In the genomic region with DNA sequence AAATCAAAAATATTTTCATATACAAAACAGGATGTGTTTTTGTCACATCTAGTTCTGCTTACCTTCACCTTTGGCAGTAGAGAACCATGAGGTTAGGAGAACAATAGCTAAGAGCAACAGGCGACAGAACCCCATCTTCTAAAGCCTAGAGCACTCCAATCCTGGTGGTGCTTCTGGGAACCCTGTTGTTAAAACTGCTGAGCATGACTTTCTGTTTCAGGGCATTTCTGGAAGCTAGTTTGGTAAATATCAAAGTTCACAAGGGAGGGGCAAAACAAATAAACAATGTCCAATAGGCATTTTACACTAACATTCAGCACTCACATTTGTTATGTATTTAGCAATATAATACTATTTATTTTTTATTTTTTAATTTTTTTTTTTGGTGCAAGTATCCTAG, we compare ENCODE assay signal across 28 mouse cellular contexts. TPM values are rescaled to one million over a fixed set of nuclear protein-coding genes. Genes with fewer than 3 reads are reported as not detected.
DNase-seq lines count a peak whose midpoint lies in the region; ATAC-seq and TF ChIP-seq lines count a peak whose summit lies in the region.
"Had no signal": no experiment of that assay in that cellular context is flagged by ENCODE, and none has a peak within 500 bp of the region (broad histone marks: within the 10 kb centered on the region; RNA-seq: fewer than 3 reads in every experiment).

Cfhr1 (minus strand) TSS at position 249 of the 400 bp plus-strand sequence.

- no peaks in the 10 kb centered on the region for H3K36me3 ChIP-seq in kidney, adult 2 months (ENCODE audit: control insufficient read depth, insufficient read depth, low read length)
- H3K36me3 ChIP-seq in liver, adult 2 months (ENCODE audit: control insufficient read depth, insufficient read depth, low read length): peaks cover 21% of the 10 kb centered on the region
- no peaks in the 10 kb centered on the region for H3K36me3 ChIP-seq in liver, postnatal 0 days (replicated peaks; ENCODE audit: insufficient read depth, low read length)
- no peaks in the 10 kb centered on the region for H3K36me3 ChIP-seq in liver, embryonic 12.5 days
- H3K36me3 ChIP-seq: embryonic facial prominence, embryonic 10.5 days; embryonic facial prominence, embryonic 12.5 days; forebrain, embryonic 15.5 days; G1E had no signal

- H3K79me2 ChIP-seq in liver, adult 2 months (ENCODE audit: control insufficient read depth, insufficient read depth, low read length): no peaks in the 10 kb centered on the region; the same call in 1 of the 2 replicates

- no peak within 1 kb of the TSS for H3K4me3 ChIP-seq in kidney, adult 2 months (ENCODE audit: insufficient read depth, low read depth, low read length)
- peak within 1 kb of the TSS; percentile 66 for H3K4me3 ChIP-seq in liver, adult 2 months (ENCODE audit: insufficient read depth, low read depth, low read length)
- no peak within 1 kb of the TSS for H3K4me3 ChIP-seq in liver, postnatal 0 days (ENCODE audit: low read depth, low read length)
- H3K4me3 ChIP-seq in liver, embryonic 12.5 days: no peak within 1 kb of the TSS
- H3K4me3 ChIP-seq: embryonic facial prominence, embryonic 10.5 days; embryonic facial prominence, embryonic 12.5 days; forebrain, embryonic 13.5 days; forebrain, embryonic 15.5 days had no signal

- no peak for TF ChIP-seq CTCF in kidney, adult 2 months (conservative IDR thresholded peaks at IDR 0.05; ENCODE audit: insufficient read depth, insufficient read length, low read depth, low read length)
- no peak for TF ChIP-seq CTCF in liver, adult 2 months (IDR thresholded peaks at IDR 0.05; ENCODE audit: low read depth, low read length)
- no peak for TF ChIP-seq CTCF in liver, postnatal 0 days (IDR thresholded peaks at IDR 0.05; ENCODE audit: low read depth)

- 0 out of 2 replicates have a peak within 1 kb of the TSS, but pooled peaks have one; percentile 51 for H3K9ac ChIP-seq in liver, adult 2 months (ENCODE audit: low read depth, low read length)
- H3K9ac ChIP-seq in liver, postnatal 0 days (replicated peaks): no peak within 1 kb of the TSS
- no peak within 1 kb of the TSS for H3K9ac ChIP-seq in liver, embryonic 12.5 days
- H3K9ac ChIP-seq: embryonic facial prominence, embryonic 12.5 days; forebrain, embryonic 13.5 days; forebrain, embryonic 15.5 days had no signal

- no peak within 1 kb of the TSS for H3K27ac ChIP-seq in kidney, adult 2 months (ENCODE audit: insufficient read depth, low read depth, low read length)
- no peak within 1 kb of the TSS for H3K27ac ChIP-seq in liver, adult 2 months (replicated peaks; ENCODE audit: insufficient read depth, low read depth, low read length)
- peak within 1 kb of the TSS; percentile 51; the same call in 1 of the 2 replicates for H3K27ac ChIP-seq in liver, postnatal 0 days (ENCODE audit: low read depth)
- no peak within 1 kb of the TSS for H3K27ac ChIP-seq in liver, embryonic 12.5 days
- H3K27ac ChIP-seq: embryonic facial prominence, embryonic 10.5 days; embryonic facial prominence, embryonic 12.5 days; forebrain, embryonic 13.5 days; forebrain, embryonic 15.5 days had no signal

- no peaks in the 10 kb centered on the region for H3K27me3 ChIP-seq in kidney, adult 2 months (replicated peaks; ENCODE audit: control insufficient read depth, insufficient read depth, low read length)
- H3K27me3 ChIP-seq in liver, adult 2 months (ENCODE audit: control insufficient read depth, insufficient read depth, low read length): no peaks in the 10 kb centered on the region
- no peaks in the 10 kb centered on the region for H3K27me3 ChIP-seq in liver, postnatal 0 days (ENCODE audit: insufficient read depth, low read length)
- H3K27me3 ChIP-seq in liver, embryonic 12.5 days (replicated peaks): no peaks in the 10 kb centered on the region
- H3K27me3 ChIP-seq: embryonic facial prominence, embryonic 12.5 days; forebrain, embryonic 13.5 days; forebrain, embryonic 15.5 days; Patski had no signal

- TF ChIP-seq POLR2A in kidney, adult 2 months (IDR thresholded peaks at IDR 0.05; ENCODE audit: low read depth, low read length): no peak
- TF ChIP-seq POLR2A in liver, adult 2 months (IDR thresholded peaks at IDR 0.05; ENCODE audit: extremely low read depth, insufficient read depth, low read length): 0 out of 2 replicates have a peak, but pooled peaks have one; percentile 21

- 69% methylated on average over 1 of the region's 1 CpGs for WGBS in kidney, adult 2 months
- WGBS in liver, adult 2 months: 12% methylated on average over 1 of the region's 1 CpGs
- WGBS in liver, postnatal 0 days (ENCODE audit: insufficient replicate concordance): 36% methylated on average over 1 of the region's 1 CpGs
- 54% methylated on average over 1 of the region's 1 CpGs for WGBS in liver, embryonic 12.5 days (ENCODE audit: insufficient replicate concordance)

- H3K9me3 ChIP-seq in liver, postnatal 0 days (ENCODE audit: low read length): no peaks in the 10 kb centered on the region
- H3K9me3 ChIP-seq in liver, embryonic 12.5 days (replicated peaks): no peaks in the 10 kb centered on the region
- H3K9me3 ChIP-seq: embryonic facial prominence, embryonic 10.5 days; embryonic facial prominence, embryonic 12.5 days; forebrain, embryonic 13.5 days; forebrain, embryonic 15.5 days; G1E had no signal

- peak; percentile 87 for ATAC-seq in liver, postnatal 0 days
- no peak for ATAC-seq in liver, embryonic 12.5 days
- ATAC-seq: activated CD4-positive, CD25-positive, alpha-beta regulatory T cell, adult 4 months; CD4-positive, CD25-positive, alpha-beta regulatory T cell, adult 4 months; forebrain, embryonic 13.5 days; forebrain, embryonic 15.5 days; Patski had no signal

- DNase-seq in kidney, adult 2 months: peak; percentile 20
- no peak for DNase-seq in kidney, postnatal 4 days
- DNase-seq in liver, adult 2 months (ENCODE audit: extremely low read depth, low read depth, low spot score): peak; percentile 98
- no peak for DNase-seq in liver
- peak; percentile 11 for DNase-seq in liver, postnatal 0 days
- DNase-seq: adrenal gland, adult 8-10 months; adrenal gland, postnatal 14 days; adrenal gland, postnatal 36 days; B cell, adult 2 months; cerebellum, adult 11-12 months; cerebellum, adult 2 months; cerebellum, adult 9-10 months; cerebellum, postnatal 10 days; cerebellum, postnatal 25 days had no signal

- 0 out of 2 replicates have a peak, but pooled peaks have one; percentile 36 for TF ChIP-seq EP300 in liver, postnatal 0 days (IDR thresholded peaks at IDR 0.05; ENCODE audit: low read depth)

- H3K4me1 ChIP-seq in kidney, adult 2 months (ENCODE audit: control insufficient read depth, insufficient read depth, low read length): no peaks in the 10 kb centered on the region
- peaks cover 4% of the 10 kb centered on the region; the same call in 1 of the 2 replicates for H3K4me1 ChIP-seq in liver, adult 2 months (ENCODE audit: control insufficient read depth, insufficient read depth, low read length)
- H3K4me1 ChIP-seq in liver, postnatal 0 days (ENCODE audit: insufficient read depth): no peaks in the 10 kb centered on the region
- no peaks in the 10 kb centered on the region for H3K4me1 ChIP-seq in liver, embryonic 12.5 days
- H3K4me1 ChIP-seq: embryonic facial prominence, embryonic 10.5 days; embryonic facial prominence, embryonic 12.5 days; forebrain, embryonic 13.5 days; forebrain, embryonic 15.5 days had no signal

- H3K4me2 ChIP-seq in liver, postnatal 0 days (ENCODE audit: low read depth, low read length): no peak within 1 kb of the TSS
- no peak within 1 kb of the TSS for H3K4me2 ChIP-seq in liver, embryonic 12.5 days
- H3K4me2 ChIP-seq: embryonic facial prominence, embryonic 12.5 days; forebrain, embryonic 13.5 days; forebrain, embryonic 15.5 days had no signal

RNA-seq across cellular contexts. Expression of gene Cfhr1, which starts in this region (rescaled TPM):
- polyA plus RNA-seq in kidney, adult 2 months (2012; rRNA removed): not detected in 2 replicates
- 331 and 378 TPM in 2 replicates for total RNA-seq in liver, adult 2 months (2014; rRNA removed)
- 41.5 and 56.6 TPM in 2 replicates for polyA plus RNA-seq in liver, adult 2 months (2012; rRNA removed)
- 37.2 and 46.0 TPM in 2 replicates for polyA plus RNA-seq in liver, postnatal 0 days (2015; fragmentation: Nextera tagmentation; extraction: Ambion mirVana)
- polyA plus RNA-seq in liver, embryonic 12.5 days (2016; fragmentation: Nextera tagmentation; extraction: Ambion mirVana): 0.72 and 0.80 TPM in 2 replicates
- total RNA-seq: adrenal gland, adult 18-20 months; adrenal gland, postnatal 36 days; CH12.LX had no signal
- polyA plus RNA-seq: activated CD4-positive, CD25-positive, alpha-beta regulatory T cell, adult 4 months; CD4-positive, CD25-positive, alpha-beta regulatory T cell, adult 4 months; cerebellum, adult 2 months; cortical plate, adult 2 months; embryonic facial prominence, embryonic 10.5 days; embryonic facial prominence, embryonic 12.5 days; embryonic facial prominence, embryonic 14.5 days; forebrain, embryonic 11.5 days; forebrain, embryonic 13.5 days; forebrain, embryonic 15.5 days; G1E; Patski had no signal

Comparison
In these comparisons a context has a peak if more than half of its experiments do, and no peak if none do; other contexts are left out.
1. RNA of gene Cfhr1 (polyA plus RNA-seq): 41.5 to 56.6 TPM in liver, adult 2 months and 37.2 to 46.0 TPM in liver, postnatal 0 days; 0.72 to 0.80 TPM in liver, embryonic 12.5 days and not detected in kidney, adult 2 months; every median in the first group is over 10 times any median in the second.
2. DNase-seq: peak in liver, adult 2 months (single experiment) and liver, postnatal 0 days (single experiment); none in kidney, postnatal 4 days (0 of 2) and liver (single experiment).
3. Peak in DNase-seq in kidney, adult 2 months; RNA of the gene not detected or under 1 TPM.